Mouse (Mus musculus) retina, postnatal 1 day (tissue): Measurements from ENCODE around the gene Pdp2.

Source experiments
- DNase-seq: peaks from one replicate; pipeline ENCODE4 v3.0.0-alpha.2; 2012

The Pdp2 gene

DNA sequence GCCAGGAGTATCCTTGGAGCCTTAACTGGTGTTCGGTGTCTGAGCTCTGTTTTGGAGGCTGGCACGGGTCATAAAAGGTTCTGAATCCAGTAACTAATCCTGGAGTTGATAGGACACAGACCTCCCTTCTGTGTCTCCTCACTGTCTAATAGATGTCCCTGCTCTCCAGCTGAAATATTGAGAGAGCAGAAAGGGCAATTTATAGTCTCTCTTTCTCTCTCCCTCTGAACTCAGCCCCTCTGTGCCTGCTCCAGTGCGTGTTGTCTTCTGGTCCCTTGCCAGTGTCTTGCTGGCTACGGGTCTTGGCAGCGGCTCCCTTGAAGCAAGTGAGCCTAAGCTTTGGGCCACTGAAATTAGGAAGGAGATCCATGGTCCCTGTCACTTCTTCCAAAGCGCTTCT is 6.4 kb downstream of the Pdp2 start:
- no peak for DNase-seq

- DNase-seq = no peak
Observed at GRCm38 (mm10) chr8:104598496-104598895, 7.2 kb downstream of the Pdp2 start.

GRCm38 (mm10) chr8:104601386-104601785 is 10.1 kb downstream of the Pdp2 start:
- no peak for DNase-seq

DNA sequence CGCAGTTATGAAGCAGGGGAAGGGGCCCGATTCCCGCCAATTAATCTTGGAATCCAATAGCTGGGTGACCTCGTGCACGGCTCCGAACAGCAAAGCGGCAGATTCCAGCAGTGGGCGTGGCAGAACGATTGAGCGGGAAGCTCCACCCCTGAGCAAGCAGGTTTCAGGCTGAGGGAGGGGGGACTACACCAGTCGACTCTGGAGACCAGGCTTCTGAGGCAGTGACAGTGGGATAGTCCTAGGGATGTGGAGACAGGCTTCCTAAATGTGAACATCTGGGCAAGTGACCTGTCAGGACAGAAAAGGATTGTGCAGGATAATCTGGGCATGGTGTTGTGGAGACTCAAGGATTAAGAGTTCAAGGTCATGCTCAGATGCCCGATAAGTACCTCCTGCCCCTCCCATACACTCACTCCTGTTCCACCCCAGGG is 10.7 kb downstream of the Pdp2 start:
- DNase-seq = peak; percentile 54

GRCm38 (mm10) chr8:104602468-104603244 is 11.4 kb downstream of the Pdp2 start:
- peak; percentile 94 for DNase-seq

- no peak for DNase-seq
Observed at GRCm38 (mm10) chr8:104603245-104603593, 12.0 kb downstream of the Pdp2 start.

DNA sequence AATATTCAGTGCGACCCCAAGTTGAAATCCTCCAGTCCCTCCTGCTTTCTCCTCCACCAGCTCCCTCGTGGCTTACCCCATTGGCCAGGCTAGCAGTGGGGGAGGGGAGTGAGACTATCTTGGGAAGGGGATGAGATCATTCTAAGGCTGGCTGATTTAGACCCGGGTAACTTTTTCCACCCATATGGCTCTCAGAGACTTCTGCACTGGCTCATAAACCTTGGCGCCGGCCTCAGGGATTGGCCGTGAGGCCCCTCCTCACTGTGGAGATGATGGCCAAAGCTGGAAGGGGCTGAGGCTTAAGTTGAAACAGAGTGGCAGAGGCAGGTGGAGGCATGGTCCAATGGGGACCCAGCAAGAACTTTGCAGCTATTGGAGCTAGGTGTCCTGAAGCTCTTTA is 15.1 kb downstream of the Pdp2 start:
- DNase-seq = no peak

DNA sequence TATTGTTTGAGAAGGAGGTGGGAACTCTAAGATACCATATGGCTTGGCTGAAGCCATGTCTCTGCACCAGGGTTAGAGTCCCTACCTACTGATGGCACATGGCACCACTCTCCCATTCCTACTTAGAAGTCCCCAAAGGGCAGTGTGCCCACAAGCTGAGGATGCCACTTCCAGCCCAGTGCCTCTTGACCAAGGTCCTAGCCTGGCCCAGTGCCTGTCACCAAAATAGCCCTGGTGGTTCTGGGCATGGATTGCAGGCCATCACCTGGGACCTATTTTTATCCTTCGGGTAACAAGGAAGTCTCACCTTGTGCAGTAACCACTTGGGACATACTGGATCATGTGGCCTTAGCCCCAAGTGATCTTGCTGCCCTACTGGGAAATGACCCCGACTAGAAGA is 16.7 kb downstream of the Pdp2 start:
- DNase-seq = no peak

GRCm38 (mm10) chr8:104609222-104609621 is 18.0 kb downstream of the Pdp2 start:
- no peak for DNase-seq

- DNase-seq = no peak
Observed at GRCm38 (mm10) chr8:104610185-104610766, 19.0 kb downstream of the Pdp2 start.

GRCm38 (mm10) chr8:104611613-104612012 is 20.4 kb downstream of the Pdp2 start:
- DNase-seq = no peak

GRCm38 (mm10) chr8:104613119-104613518 is 21.9 kb downstream of the Pdp2 start:
- DNase-seq = no peak

DNA sequence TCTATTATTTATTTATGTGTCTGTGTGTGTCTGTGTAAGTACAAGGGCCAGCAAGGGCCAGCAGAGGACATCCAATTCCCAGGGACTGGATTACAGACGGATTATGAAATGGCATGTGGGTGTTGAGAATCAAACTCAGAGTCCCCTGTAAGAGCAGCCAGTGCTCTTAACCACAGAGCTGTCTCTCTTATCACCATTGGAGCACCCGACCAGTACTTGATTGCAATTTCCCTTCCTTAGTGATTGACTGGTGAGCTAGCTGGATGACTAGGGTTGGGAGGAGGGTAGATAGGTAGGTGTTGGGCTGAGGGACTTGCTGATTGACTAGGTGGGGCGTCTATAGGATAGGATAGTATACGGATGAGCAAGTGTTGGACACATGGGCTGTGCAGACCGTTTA is 29.5 kb downstream of the Pdp2 start:
- DNase-seq = no peak

- no peak for DNase-seq
Observed at GRCm38 (mm10) chr8:104624161-104624560, 32.9 kb downstream of the Pdp2 start, which contains the start of gene Cdh16. Gene Cdh16, minus strand, starts transcription at chr8:104624396.

DNA sequence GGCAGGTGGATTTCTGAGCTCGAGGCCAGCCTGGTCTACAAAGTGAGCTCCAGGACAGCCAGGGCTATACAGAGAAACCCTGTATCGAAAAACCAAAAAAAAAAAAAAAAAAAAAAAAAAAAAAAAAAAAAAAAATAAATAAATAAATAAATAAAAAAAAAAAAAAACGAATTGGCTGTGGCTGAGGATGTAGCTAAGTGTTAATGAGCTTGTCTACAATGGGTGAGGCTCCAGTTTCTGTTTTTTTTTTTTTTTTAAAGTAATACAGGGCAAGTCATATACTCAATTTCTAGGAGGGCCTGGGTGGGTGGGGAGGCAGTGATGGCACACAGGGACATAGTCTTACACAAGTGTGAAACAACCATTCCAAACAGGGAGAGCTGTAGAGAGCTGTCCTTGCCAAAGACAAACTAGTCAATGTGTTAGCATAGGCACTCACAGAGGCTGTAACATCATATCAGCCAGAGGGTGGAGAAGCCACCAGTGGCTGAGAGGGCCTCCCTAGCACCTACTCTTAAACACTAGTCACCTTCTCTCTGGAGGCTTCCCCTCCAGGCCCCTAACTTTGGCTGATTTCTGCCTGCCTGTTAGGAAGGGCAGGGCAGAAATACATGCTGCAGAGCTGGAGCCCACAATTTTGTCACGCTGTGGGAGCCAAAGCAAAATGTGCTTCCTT is 36.0 kb downstream of the Pdp2 start:
- DNase-seq = no peak

- DNase-seq = no peak
Observed at GRCm38 (mm10) chr8:104628402-104628801, 37.2 kb downstream of the Pdp2 start.

GRCm38 (mm10) chr8:104629306-104630110 is 38.3 kb downstream of the Pdp2 start:
- DNase-seq = no peak

DNA sequence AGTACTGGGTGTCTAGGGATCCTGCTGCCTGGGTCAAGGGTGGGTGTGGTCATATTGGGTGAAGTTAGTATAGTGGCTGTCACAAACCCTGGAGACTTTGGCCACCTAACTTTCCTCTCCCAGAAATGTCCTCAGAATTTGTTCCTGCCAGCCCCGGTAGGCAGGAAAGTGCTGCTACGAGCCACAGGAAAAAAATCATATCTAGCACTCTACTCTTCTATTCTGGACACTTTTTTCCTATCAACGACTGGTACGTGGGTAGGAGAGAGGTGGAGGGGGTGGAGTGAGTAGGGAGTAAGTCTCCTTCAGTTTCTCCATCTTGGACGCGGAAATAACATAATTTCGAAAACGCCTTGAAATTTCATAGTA is 38.8 kb downstream of the Pdp2 start:
- DNase-seq = no peak

DNA sequence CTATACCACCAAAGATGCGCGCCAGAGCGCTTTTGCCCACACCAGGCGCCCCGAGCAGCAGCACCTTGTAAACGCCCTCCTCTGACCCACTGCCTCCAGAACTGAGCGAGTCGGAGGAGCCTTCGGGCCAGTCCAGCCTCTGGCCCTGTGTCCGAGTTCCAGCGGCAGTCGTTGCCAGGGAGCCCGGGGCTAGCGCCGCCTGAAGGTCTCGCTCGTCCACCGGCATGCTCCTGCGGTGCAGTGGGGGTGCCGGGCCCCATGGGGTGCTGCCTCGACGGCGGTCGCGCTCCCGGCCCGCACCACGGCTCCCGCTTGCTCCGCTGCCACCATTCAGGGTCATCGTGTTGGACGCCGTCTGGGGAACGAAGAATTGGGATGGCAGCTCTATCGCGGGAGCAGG is 39.3 kb downstream of the Pdp2 start:
- DNase-seq = peak; percentile 39

- peak; percentile 77 for DNase-seq
Observed at GRCm38 (mm10) chr8:104630981-104631663, 39.9 kb downstream of the Pdp2 start, which contains the start of gene Rrad. Gene Rrad, minus strand, starts transcription at chr8:104631327.

DNA sequence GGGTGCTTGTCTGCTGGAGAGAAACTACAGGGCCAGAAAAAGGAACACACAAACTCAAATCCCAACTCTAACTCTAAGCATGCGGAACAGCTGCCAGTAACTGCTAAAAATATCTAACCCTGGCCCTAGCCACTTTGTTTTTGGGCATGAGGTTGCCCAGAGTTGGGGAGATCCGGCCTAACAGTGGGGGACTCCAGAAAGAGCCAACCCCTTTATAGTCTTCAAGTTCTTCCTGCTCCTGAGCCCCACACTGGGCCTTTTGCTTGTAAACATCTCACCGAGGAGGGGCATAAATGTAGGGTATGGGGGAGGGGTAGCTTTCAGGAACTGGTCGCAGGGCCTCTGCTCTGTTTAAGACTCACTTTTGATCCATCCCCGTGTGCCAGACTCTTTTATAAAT is 40.7 kb downstream of the Pdp2 start:
- no peak for DNase-seq

DNA sequence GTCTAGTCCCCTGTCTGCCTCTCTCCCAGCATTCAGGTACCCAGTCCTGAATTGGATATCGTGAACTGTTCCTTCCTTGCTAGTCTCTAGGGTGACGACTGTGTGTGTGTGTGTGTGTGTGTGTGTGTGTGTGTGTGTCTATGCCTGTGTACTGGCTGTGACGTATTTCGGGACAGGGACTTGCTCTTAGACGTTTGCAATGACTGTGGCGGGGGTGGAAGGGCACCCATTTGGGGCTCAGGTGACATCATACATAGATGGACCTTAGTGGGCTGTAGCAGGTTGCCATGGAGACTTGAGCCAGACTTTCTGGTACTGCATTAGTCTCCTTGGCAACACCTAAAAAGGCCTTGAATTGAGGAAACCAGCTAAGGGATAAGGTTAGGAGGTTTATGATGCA is 41.2 kb downstream of the Pdp2 start:
- no peak for DNase-seq
